Mouse (Mus musculus) spleen, adult 12 weeks (tissue): ENCODE measurements around the gene Fam205a2.
"Not testable (repeated sequence)": the region's sequence is repeated elsewhere in the genome, so short reads cannot be mapped to it uniquely, and the experiment has no call there.

Source experiments
- DNase-seq: peaks from one replicate; pipeline ENCODE4 v3.0.0; 2022; ENCODE audit warnings: low spot score

The Fam205a2 gene

GRCm38 (mm10) chr4:42528075-42528474, at the start of gene Fam205a2:
TSS of gene Fam205a2 (minus strand) at chr4:42528175.
- not testable (repeated sequence) for DNase-seq
